Comparison of ENCODE assay signal across 26 mouse cellular contexts in the genomic region with DNA sequence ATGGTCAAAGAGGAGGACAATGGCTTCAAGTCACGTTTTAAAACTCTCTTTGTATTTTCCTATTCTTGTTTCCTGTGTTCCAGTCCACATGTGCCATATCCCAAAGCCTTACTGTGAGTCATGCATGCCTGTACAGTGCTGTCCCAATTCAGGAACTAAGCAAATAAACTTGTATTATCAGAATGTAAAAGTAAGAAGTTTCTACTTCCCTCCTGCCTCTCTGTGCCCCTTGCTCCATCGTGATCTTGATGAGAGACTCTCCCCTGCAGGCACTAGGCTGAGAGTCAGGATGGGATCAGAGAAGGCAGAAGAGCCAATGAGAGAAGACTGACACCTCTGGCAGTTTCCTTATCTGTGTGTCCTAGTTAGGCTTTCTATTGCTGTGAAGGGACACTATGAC. TPM values are rescaled to one million over a fixed set of nuclear protein-coding genes. Genes with fewer than 3 reads are reported as not detected.
DNase-seq lines count a peak whose midpoint lies in the region; ATAC-seq and TF ChIP-seq lines count a peak whose summit lies in the region.
"Had no signal": no experiment of that assay in that cellular context is flagged by ENCODE, and none has a peak within 500 bp of the region (broad histone marks: within the 10 kb centered on the region; RNA-seq: fewer than 3 reads in every experiment).

No protein-coding gene starts in this region.

- peak; percentile 40; the same call in 1 of the 2 replicates for ATAC-seq in megakaryocyte, adult 5-6 weeks (ENCODE audit: poor library complexity, severe bottlenecking)
- peak; percentile 38; the same call in 1 of the 2 replicates for ATAC-seq in stomach, postnatal 0 days (ENCODE audit: low FRiP score, low TSS enrichment)
- ATAC-seq: activated CD4-positive, CD25-positive, alpha-beta regulatory T cell, adult 4 months; forebrain, embryonic 14.5 days; forebrain, embryonic 16.5 days; Patski had no signal

- no peak overlapping the region for H3K4me3 ChIP-seq in heart, embryonic 10.5 days
- no peak overlapping the region for H3K4me3 ChIP-seq in stomach, postnatal 0 days (ENCODE audit: low read depth, low read length)
- H3K4me3 ChIP-seq: embryonic facial prominence, embryonic 13.5 days; embryonic facial prominence, embryonic 15.5 days; erythroblast, embryonic 14.5 days; forebrain, embryonic 10.5 days; forebrain, embryonic 12.5 days had no signal

- H3K9me3 ChIP-seq in heart, embryonic 10.5 days, result no peaks in the 10 kb centered on the region
- H3K9me3 ChIP-seq in stomach, postnatal 0 days (ENCODE audit: control insufficient read depth, low read length), result no peaks in the 10 kb centered on the region
- H3K9me3 ChIP-seq: embryonic facial prominence, embryonic 13.5 days; embryonic facial prominence, embryonic 15.5 days; forebrain, embryonic 12.5 days had no signal

- no peak overlapping the region for H3K9ac ChIP-seq in stomach, postnatal 0 days (ENCODE audit: low read length)
- H3K9ac ChIP-seq: embryonic facial prominence, embryonic 13.5 days; embryonic facial prominence, embryonic 15.5 days; forebrain, embryonic 12.5 days had no signal

- DNase-seq in heart, adult 11 months, result peak; percentile 83
- no peak for DNase-seq in heart, embryonic 10.5 days (ENCODE audit: low spot score)
- no peak for DNase-seq in stomach, postnatal 0 days (ENCODE audit: low spot score)
- no peak for DNase-seq in thymus, postnatal 0 days (ENCODE audit: low spot score)
- no peak for DNase-seq in B cell, adult 2 months
- DNase-seq: adrenal gland, adult 8-10 months; adrenal gland, postnatal 14 days; adrenal gland, postnatal 36 days; cerebellum, adult 11-12 months; cerebellum, adult 2 months; cerebellum, adult 9-10 months; cerebellum, postnatal 14 days; cerebellum, postnatal 36 days; embryo, embryonic 11 days had no signal

- no peak overlapping the region for H3K27ac ChIP-seq in heart, embryonic 10.5 days
- no peak overlapping the region for H3K27ac ChIP-seq in stomach, postnatal 0 days (replicated peaks)
- H3K27ac ChIP-seq: embryonic facial prominence, embryonic 13.5 days; embryonic facial prominence, embryonic 15.5 days; forebrain, embryonic 10.5 days; forebrain, embryonic 12.5 days had no signal

- H3K4me2 ChIP-seq in stomach, postnatal 0 days (replicated peaks; ENCODE audit: low read depth), result no peak overlapping the region
- H3K4me2 ChIP-seq: embryonic facial prominence, embryonic 13.5 days; embryonic facial prominence, embryonic 15.5 days; forebrain, embryonic 12.5 days had no signal

- peaks cover 14% of the 10 kb centered on the region for H3K4me1 ChIP-seq in heart, embryonic 10.5 days
- H3K4me1 ChIP-seq in stomach, postnatal 0 days (replicated peaks; ENCODE audit: control insufficient read depth, insufficient read depth), result no peaks in the 10 kb centered on the region
- H3K4me1 ChIP-seq: embryonic facial prominence, embryonic 13.5 days; embryonic facial prominence, embryonic 15.5 days; forebrain, embryonic 10.5 days; forebrain, embryonic 12.5 days had no signal

- H3K36me3 ChIP-seq in heart, embryonic 10.5 days, result no peaks in the 10 kb centered on the region
- no peaks in the 10 kb centered on the region for H3K36me3 ChIP-seq in stomach, postnatal 0 days (ENCODE audit: control insufficient read depth, insufficient read depth, low read length)
- H3K36me3 ChIP-seq: embryonic facial prominence, embryonic 13.5 days; embryonic facial prominence, embryonic 15.5 days; forebrain, embryonic 10.5 days; forebrain, embryonic 12.5 days had no signal

- WGBS in heart, embryonic 10.5 days, result 35% methylated on average over 2 of the region's 2 CpGs
- WGBS in stomach, postnatal 0 days, result 26% methylated on average over 2 of the region's 2 CpGs

- TF ChIP-seq EP300 in stomach, postnatal 0 days (optimal IDR thresholded peaks at IDR 0.05), result no peak

- no peak for TF ChIP-seq CTCF in stomach, postnatal 0 days (IDR thresholded peaks at IDR 0.05; ENCODE audit: low read depth)

- H3K27me3 ChIP-seq in heart, embryonic 10.5 days (ENCODE audit: insufficient read depth, poor library complexity, severe bottlenecking), result no peaks in the 10 kb centered on the region
- H3K27me3 ChIP-seq in stomach, postnatal 0 days (ENCODE audit: control insufficient read depth, insufficient read depth, low read length), result no peaks in the 10 kb centered on the region
- H3K27me3 ChIP-seq: embryonic facial prominence, embryonic 13.5 days; embryonic facial prominence, embryonic 15.5 days; forebrain, embryonic 12.5 days had no signal

RNA-seq across cellular contexts. Expression of gene Corin, which starts 13.0 kb away (rescaled TPM):
- 13.7 and 19.8 TPM in 2 replicates for polyA plus RNA-seq in heart, embryonic 10.5 days (2016; fragmentation: Nextera tagmentation; extraction: Ambion mirVana)
- total RNA-seq in megakaryocyte, adult 5-6 weeks (2015), result not detected in 2 replicates
- not detected in 2 replicates for total RNA-seq in megakaryocyte, adult 5-6 weeks (2017)
- 1.3 TPM in 2 replicates for polyA plus RNA-seq in stomach, postnatal 0 days (2015; fragmentation: Nextera tagmentation; extraction: Ambion mirVana)
- 0.03 and 0.06 TPM in 2 replicates for polyA plus RNA-seq in thymus, postnatal 0 days (2015; fragmentation: Nextera tagmentation; extraction: Ambion mirVana)
- total RNA-seq: common myeloid progenitor, adult 5-6 weeks; MEL had no signal
- polyA plus RNA-seq: erythroblast, embryonic 14.5 days; forebrain, embryonic 14.5 days had no signal
